Mouse (Mus musculus): Measurements from ENCODE around the gene Alx1. TPM values are rescaled to one million over a fixed set of nuclear protein-coding genes. Genes with fewer than 3 reads are reported as not detected.

Alx1 gene
- not detected in 2 replicates for polyA plus RNA-seq (2012; ENCODE audit: insufficient read depth, low replicate concordance)

GRCm38 (mm10) chr10:103029730-103030490, at the start of gene Alx1:
TSS of gene Alx1 (minus strand) at chr10:103030215.
- Histone ChIP-seq H3K9me3 (peaks cover 19% of the 10 kb centered on the region), H3K4me1 (peaks cover 17% of the 10 kb centered on the region), H3K36me3 (replicated peaks; ENCODE audit: low read length) (no peaks in the 10 kb centered on the region), H3K4me3 (replicated peaks) (no peak within 1 kb of the TSS), H3K27me3 (replicated peaks) (peaks cover 78% of the 10 kb centered on the region)
- TF ChIP-seq GATA1 (IDR thresholded peaks at IDR 0.05; ENCODE audit: borderline replicate concordance, low read length) (no peak), FLI1 (IDR thresholded peaks at IDR 0.05; ENCODE audit: low read length) (no peak)

- Histone ChIP-seq H3K9me3 (no peaks in the 10 kb centered on the region), H3K36me3 (replicated peaks; ENCODE audit: low read length) (no peaks in the 10 kb centered on the region), H3K4me1 (no peaks in the 10 kb centered on the region), H3K27me3 (replicated peaks) (no peaks in the 10 kb centered on the region), H3K4me3 (replicated peaks) (no peak overlapping the region)
- no peak for TF ChIP-seq GATA1 (IDR thresholded peaks at IDR 0.05; ENCODE audit: borderline replicate concordance, low read length)
- TF ChIP-seq FLI1 (IDR thresholded peaks at IDR 0.05; ENCODE audit: low read length): no peak
These were observed 19.6 kb upstream of the Alx1 start for GRCm38 (mm10) chr10:103049593-103049992.

- Histone ChIP-seq H3K4me1 (no peaks in the 10 kb centered on the region), H3K27me3 (replicated peaks) (no peaks in the 10 kb centered on the region), H3K9me3 (no peaks in the 10 kb centered on the region), H3K36me3 (replicated peaks; ENCODE audit: low read length) (no peaks in the 10 kb centered on the region), H3K4me3 (replicated peaks) (no peak overlapping the region)
- TF ChIP-seq GATA1 (IDR thresholded peaks at IDR 0.05; ENCODE audit: borderline replicate concordance, low read length): no peak
- TF ChIP-seq FLI1 (IDR thresholded peaks at IDR 0.05; ENCODE audit: low read length): no peak
These were observed 16.6 kb upstream of the Alx1 start for GRCm38 (mm10) chr10:103046623-103047022.

DNA sequence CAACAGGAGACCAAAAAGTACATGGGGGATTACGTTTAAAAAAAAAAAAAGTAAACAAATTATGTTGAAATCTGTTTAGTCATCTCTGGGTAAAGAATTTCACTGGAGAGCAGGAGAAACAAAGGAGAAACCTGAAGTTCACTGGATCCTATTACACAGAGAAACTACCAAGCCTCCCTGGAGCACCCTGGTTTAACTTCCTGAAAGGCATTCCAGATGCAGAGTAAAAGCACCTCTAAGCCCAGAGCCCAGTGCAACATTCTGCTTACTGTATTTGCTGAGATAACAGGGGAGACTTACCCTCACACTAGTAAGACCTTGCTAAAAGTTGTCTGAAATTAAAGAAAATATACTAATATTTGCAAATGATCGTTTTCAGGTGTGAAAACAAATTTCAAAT, 15.0 kb upstream of the Alx1 start:
- no peaks in the 10 kb centered on the region for H3K27me3 ChIP-seq (replicated peaks)
- TF ChIP-seq GATA1 (IDR thresholded peaks at IDR 0.05; ENCODE audit: borderline replicate concordance, low read length) (no peak), FLI1 (IDR thresholded peaks at IDR 0.05; ENCODE audit: low read length) (no peak)

GRCm38 (mm10) chr10:103035002-103035640, 5.1 kb upstream of the Alx1 start:
- H3K4me3 ChIP-seq (replicated peaks): no peak overlapping the region
- H3K36me3 ChIP-seq (replicated peaks; ENCODE audit: low read length): no peaks in the 10 kb centered on the region
- H3K27me3 ChIP-seq (replicated peaks): peaks cover 39% of the 10 kb centered on the region
- peaks cover 2% of the 10 kb centered on the region; the same call in 1 of the 2 replicates for H3K4me1 ChIP-seq
- H3K9me3 ChIP-seq: peaks cover 2% of the 10 kb centered on the region
- TF ChIP-seq GATA1 (IDR thresholded peaks at IDR 0.05; ENCODE audit: borderline replicate concordance, low read length) (no peak), FLI1 (IDR thresholded peaks at IDR 0.05; ENCODE audit: low read length) (no peak)

More for the DNA sequence above, 15.0 kb upstream of the Alx1 start:
- H3K36me3 ChIP-seq (replicated peaks; ENCODE audit: low read length): no peaks in the 10 kb centered on the region
- no peaks in the 10 kb centered on the region for H3K9me3 ChIP-seq
- no peak overlapping the region for H3K4me3 ChIP-seq (replicated peaks)
- H3K4me1 ChIP-seq: no peaks in the 10 kb centered on the region

DNA sequence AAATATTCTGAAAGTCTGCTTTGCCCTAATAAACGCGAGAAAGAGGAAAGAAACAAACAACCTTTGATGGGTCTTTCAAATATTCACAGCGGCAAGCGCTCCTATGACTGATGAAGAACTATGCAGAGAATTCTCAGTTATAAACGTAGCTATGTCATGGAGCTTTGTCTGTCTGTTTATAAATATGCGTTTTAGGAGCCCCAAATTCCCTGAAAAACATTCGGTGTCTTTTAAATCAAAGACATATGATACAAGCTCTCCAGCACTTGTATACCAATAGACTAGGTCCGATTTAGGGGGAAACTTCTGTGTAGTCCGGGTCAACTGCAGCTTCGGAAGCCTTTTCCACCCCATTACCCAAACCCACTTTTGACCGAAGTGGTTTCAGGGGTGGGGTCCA, 916 bp upstream of the Alx1 start:
- H3K36me3 ChIP-seq (replicated peaks; ENCODE audit: low read length): no peaks in the 10 kb centered on the region
- no peak overlapping the region for H3K4me3 ChIP-seq (replicated peaks)
- H3K27me3 ChIP-seq (replicated peaks): peaks cover 78% of the 10 kb centered on the region
- TF ChIP-seq GATA1 (IDR thresholded peaks at IDR 0.05; ENCODE audit: borderline replicate concordance, low read length): no peak
- peaks cover 17% of the 10 kb centered on the region for H3K4me1 ChIP-seq
- peaks cover 19% of the 10 kb centered on the region for H3K9me3 ChIP-seq

DNA sequence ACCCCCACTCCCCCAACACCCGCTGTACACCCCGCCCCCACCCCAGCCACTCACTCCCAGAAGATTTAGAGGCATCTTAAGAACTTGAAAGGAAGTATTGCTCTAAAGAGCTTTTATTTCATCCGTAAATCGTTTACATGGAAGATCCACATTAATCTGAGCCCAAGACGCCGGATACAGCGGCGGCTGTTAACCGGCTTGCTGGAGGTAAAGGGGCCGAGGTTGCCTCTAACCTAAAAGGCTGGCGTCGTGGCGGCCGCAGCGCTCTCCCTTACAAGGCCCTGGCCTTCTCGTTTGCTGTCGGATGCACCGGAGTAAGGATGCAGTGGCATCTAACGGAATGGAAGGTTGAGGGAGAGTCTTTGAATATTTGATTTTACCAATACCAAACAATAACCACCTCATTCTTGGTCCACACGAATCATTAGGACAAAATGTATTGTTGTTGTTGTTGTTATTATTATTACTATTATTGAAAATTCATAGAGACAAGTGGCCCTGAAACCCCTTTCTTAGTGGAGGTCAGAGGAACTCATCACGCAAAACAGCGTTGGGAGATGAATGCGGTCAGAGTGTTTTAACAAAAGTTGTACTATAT, 784 bp downstream of the Alx1 start:
- peaks cover 17% of the 10 kb centered on the region for H3K4me1 ChIP-seq
- peaks cover 19% of the 10 kb centered on the region for H3K9me3 ChIP-seq
- H3K36me3 ChIP-seq (replicated peaks; ENCODE audit: low read length): no peaks in the 10 kb centered on the region
- no peak overlapping the region for H3K4me3 ChIP-seq (replicated peaks)
- TF ChIP-seq FLI1 (IDR thresholded peaks at IDR 0.05; ENCODE audit: low read length) (no peak), GATA1 (IDR thresholded peaks at IDR 0.05; ENCODE audit: borderline replicate concordance, low read length) (no peak)
- peaks cover 73% of the 10 kb centered on the region for H3K27me3 ChIP-seq (replicated peaks)

DNA sequence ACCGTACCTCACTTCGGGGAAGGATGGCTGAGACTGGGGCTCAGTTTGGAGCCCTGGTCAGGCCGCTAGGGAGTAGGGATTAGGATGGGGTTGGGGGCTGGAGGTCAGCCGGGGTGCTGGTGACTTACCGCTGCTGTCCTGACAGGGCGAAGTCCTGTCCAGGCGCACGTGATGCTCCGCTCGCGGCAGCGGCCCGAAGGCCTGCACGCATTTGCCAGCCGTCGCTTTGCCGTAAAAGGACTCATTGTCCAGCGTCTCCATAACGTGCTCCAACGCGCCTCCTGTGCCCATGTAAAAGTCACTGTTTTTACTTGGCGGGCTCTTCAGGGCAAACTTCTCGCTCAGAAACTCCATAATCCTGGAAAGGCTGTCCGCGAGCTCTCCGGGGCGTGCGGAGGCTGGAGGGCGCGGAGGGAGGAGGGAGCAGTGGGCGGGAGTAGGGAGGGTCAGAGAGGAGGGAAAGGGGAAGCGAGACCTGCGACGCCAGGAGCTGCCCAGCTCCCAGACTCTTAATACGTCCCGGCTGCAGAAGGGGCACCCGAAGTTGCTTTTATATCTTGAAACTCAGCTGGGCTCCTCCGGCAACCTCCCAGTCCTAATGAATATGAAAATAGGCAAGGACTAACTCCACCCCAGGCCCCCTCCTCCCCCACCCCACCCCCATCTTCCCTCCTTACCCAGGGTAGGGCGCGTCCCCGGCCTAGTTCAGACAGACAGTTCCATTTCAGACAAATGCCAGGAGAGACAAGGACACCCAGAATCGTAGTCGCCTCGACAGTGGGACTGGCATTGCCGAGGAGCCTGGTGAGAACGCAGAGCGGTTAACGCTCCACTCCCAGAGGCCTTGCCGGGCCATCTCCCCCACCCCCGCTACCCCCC, 1.5 kb downstream of the Alx1 start:
- H3K36me3 ChIP-seq (replicated peaks; ENCODE audit: low read length): no peaks in the 10 kb centered on the region
- H3K4me3 ChIP-seq (replicated peaks): peak overlapping the region; percentile 87
- peaks cover 19% of the 10 kb centered on the region for H3K9me3 ChIP-seq
- peaks cover 17% of the 10 kb centered on the region for H3K4me1 ChIP-seq
- TF ChIP-seq FLI1 (IDR thresholded peaks at IDR 0.05; ENCODE audit: low read length) (no peak), GATA1 (IDR thresholded peaks at IDR 0.05; ENCODE audit: borderline replicate concordance, low read length) (no peak)
- peaks cover 72% of the 10 kb centered on the region for H3K27me3 ChIP-seq (replicated peaks)

GRCm38 (mm10) chr10:103027931-103028252, 2.1 kb downstream of the Alx1 start:
- TF ChIP-seq FLI1 (IDR thresholded peaks at IDR 0.05; ENCODE audit: low read length): no peak
- TF ChIP-seq GATA1 (IDR thresholded peaks at IDR 0.05; ENCODE audit: borderline replicate concordance, low read length): no peak
- peak overlapping the region; percentile 87 for H3K4me3 ChIP-seq (replicated peaks)
- H3K9me3 ChIP-seq: peaks cover 19% of the 10 kb centered on the region
- H3K36me3 ChIP-seq (replicated peaks; ENCODE audit: low read length): no peaks in the 10 kb centered on the region
- peaks cover 67% of the 10 kb centered on the region for H3K27me3 ChIP-seq (replicated peaks)
- peaks cover 17% of the 10 kb centered on the region for H3K4me1 ChIP-seq

Measured in megakaryocyte, embryonic 14.5 days (primary cell).